13 mouse cellular contexts compared by ENCODE assay signal in genomic region chr5:142209911-142210310, GRCm38 (mm10).
A peak's percentile ranks its signal among the peaks of the same experiment; 100 is the strongest.
DNase-seq lines count a peak whose midpoint lies in the region; ATAC-seq lines count a peak whose summit lies in the region.
"Had no signal": no experiment of that assay in that cellular context is flagged by ENCODE, and none has a peak within 500 bp of the region (broad histone marks: within the 10 kb centered on the region; RNA-seq: fewer than 3 reads in every experiment).

No protein-coding gene starts in this region.

- H3K36me3 ChIP-seq in kidney, embryonic 15.5 days, result no peaks in the 10 kb centered on the region
- no peaks in the 10 kb centered on the region for H3K36me3 ChIP-seq in hindbrain, embryonic 16.5 days (ENCODE audit: control insufficient read depth, insufficient read depth, low read length)
- H3K36me3 ChIP-seq: embryonic facial prominence, embryonic 15.5 days had no signal

- H3K4me1 ChIP-seq in kidney, embryonic 15.5 days, result 0 out of 2 replicates have a peak, but pooled peaks cover 3% of the 10 kb centered on the region
- no peaks in the 10 kb centered on the region for H3K4me1 ChIP-seq in hindbrain, embryonic 16.5 days (ENCODE audit: control insufficient read depth, insufficient read depth, low read depth, low read length)
- H3K4me1 ChIP-seq: embryonic facial prominence, embryonic 15.5 days; megakaryocyte, embryonic 14.5 days had no signal

- DNase-seq in embryo, embryonic 10.5 days (ENCODE audit: low spot score), result peak; percentile 10
- no peak for DNase-seq in embryo, embryonic 9.5 days (ENCODE audit: extremely low spot score)
- peak; percentile 9 for DNase-seq in kidney, postnatal 14 days
- peak; percentile 12 for DNase-seq in thymus, postnatal 0 days (ENCODE audit: low spot score)
- no peak for DNase-seq in thymus, adult 18-20 months
- no peak for DNase-seq in right cerebral cortex, postnatal 36 days (ENCODE audit: low spot score in 2 of 2)
- DNase-seq: heart, postnatal 4 days; kidney, adult 11 months had no signal

- no peak overlapping the region for H3K9ac ChIP-seq in kidney, embryonic 15.5 days
- H3K9ac ChIP-seq in hindbrain, embryonic 16.5 days (ENCODE audit: low read depth, low read length), result no peak overlapping the region
- H3K9ac ChIP-seq: embryonic facial prominence, embryonic 15.5 days had no signal

- no peak for ATAC-seq in kidney, embryonic 15.5 days (replicated peaks; ENCODE audit: low FRiP score)
- no peak for ATAC-seq in hindbrain, embryonic 16.5 days
- ATAC-seq: forebrain, embryonic 16.5 days had no signal

- peaks cover 8% of the 10 kb centered on the region for H3K27me3 ChIP-seq in kidney, embryonic 15.5 days
- no peaks in the 10 kb centered on the region for H3K27me3 ChIP-seq in hindbrain, embryonic 16.5 days (replicated peaks; ENCODE audit: control insufficient read depth, insufficient read depth, low read length)
- H3K27me3 ChIP-seq: embryonic facial prominence, embryonic 15.5 days; megakaryocyte, embryonic 14.5 days had no signal

- H3K9me3 ChIP-seq in kidney, embryonic 15.5 days (replicated peaks), result no peaks in the 10 kb centered on the region
- no peaks in the 10 kb centered on the region for H3K9me3 ChIP-seq in hindbrain, embryonic 16.5 days (ENCODE audit: control insufficient read depth, low read length)
- H3K9me3 ChIP-seq: embryonic facial prominence, embryonic 15.5 days had no signal

- H3K4me2 ChIP-seq in kidney, embryonic 15.5 days, result no peak overlapping the region
- no peak overlapping the region for H3K4me2 ChIP-seq in hindbrain, embryonic 16.5 days (ENCODE audit: low read length)
- H3K4me2 ChIP-seq: embryonic facial prominence, embryonic 15.5 days had no signal

- H3K4me3 ChIP-seq in kidney, embryonic 15.5 days (replicated peaks), result no peak overlapping the region
- no peak overlapping the region for H3K4me3 ChIP-seq in hindbrain, embryonic 16.5 days (ENCODE audit: low read length)
- H3K4me3 ChIP-seq: embryonic facial prominence, embryonic 15.5 days; megakaryocyte, embryonic 14.5 days had no signal

- no peak overlapping the region for H3K27ac ChIP-seq in kidney, embryonic 15.5 days
- H3K27ac ChIP-seq in hindbrain, embryonic 16.5 days (ENCODE audit: low read depth, low read length), result no peak overlapping the region
- H3K27ac ChIP-seq: embryonic facial prominence, embryonic 15.5 days had no signal

Comparison
In these comparisons a context has a peak if more than half of its experiments do, and no peak if none do; other contexts are left out.
1. DNase-seq: peak in embryo, embryonic 10.5 days (single experiment), kidney, postnatal 14 days (single experiment) and thymus, postnatal 0 days (single experiment); none in embryo, embryonic 9.5 days (single experiment), thymus, adult 18-20 months (0 of 2) and right cerebral cortex, postnatal 36 days (0 of 2).